Mouse (Mus musculus) liver, postnatal 0 days (tissue): Measurements from ENCODE around the gene Mynn.

Source experiments
- CTCF ChIP-seq: sonication (generic); IDR thresholded peaks from 2 replicates; pipeline ENCODE4 v1.5.1; 2016; ENCODE audit warnings: antibody characterized with exemption, low read depth
- EP300 ChIP-seq: IDR thresholded peaks from 2 replicates; pipeline ENCODE4 v1.6.1; 2016; ENCODE audit warnings: antibody characterized with exemption, low read depth, mild to moderate bottlenecking

- TF ChIP-seq CTCF (no peak), EP300 (no peak)
Observed at GRCm38 (mm10) chr3:30646761-30647160, 44.9 kb downstream of the Mynn start.
